Mouse (Mus musculus) Muller cell, postnatal 12 days (primary cell): Measurements from ENCODE around the gene Hpn.

Experiments used
- DNase-seq: peaks from one replicate; pipeline ENCODE4 v3.0.0-alpha.2; 2015; ENCODE audit errors: inconsistent ontology term

The Hpn gene

DNA sequence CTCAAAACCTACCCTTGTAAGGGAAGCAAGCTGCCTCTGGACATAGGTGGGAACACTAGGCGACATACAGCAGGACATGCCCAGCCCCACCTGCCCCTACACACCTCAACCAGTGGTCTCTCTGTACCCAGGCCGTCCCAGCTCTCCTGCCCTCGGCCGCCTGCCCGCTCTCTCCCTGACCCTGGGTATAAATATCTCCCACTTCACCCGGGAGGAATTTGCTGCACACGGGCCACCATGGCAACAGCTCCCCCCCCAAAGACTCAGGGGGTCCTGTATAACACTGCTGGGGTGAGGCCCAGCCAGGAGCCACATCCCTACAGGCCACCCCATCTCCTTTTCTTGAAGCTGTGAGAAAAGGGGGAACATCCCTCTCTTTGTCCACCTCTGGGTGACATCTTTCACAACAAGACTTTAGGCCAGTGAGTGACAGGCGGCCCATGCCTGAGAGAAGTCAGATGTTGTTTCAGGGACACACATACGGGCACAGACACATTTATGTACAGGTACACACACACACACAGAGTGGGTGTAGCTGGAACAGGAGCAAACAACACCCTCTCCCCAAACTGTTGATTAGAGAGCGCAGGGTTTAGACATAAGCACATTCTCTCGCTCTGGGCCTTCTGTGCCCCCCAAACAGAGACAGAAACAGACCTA lies 60.3 kb downstream of the Hpn start:
- no peak for DNase-seq

DNA sequence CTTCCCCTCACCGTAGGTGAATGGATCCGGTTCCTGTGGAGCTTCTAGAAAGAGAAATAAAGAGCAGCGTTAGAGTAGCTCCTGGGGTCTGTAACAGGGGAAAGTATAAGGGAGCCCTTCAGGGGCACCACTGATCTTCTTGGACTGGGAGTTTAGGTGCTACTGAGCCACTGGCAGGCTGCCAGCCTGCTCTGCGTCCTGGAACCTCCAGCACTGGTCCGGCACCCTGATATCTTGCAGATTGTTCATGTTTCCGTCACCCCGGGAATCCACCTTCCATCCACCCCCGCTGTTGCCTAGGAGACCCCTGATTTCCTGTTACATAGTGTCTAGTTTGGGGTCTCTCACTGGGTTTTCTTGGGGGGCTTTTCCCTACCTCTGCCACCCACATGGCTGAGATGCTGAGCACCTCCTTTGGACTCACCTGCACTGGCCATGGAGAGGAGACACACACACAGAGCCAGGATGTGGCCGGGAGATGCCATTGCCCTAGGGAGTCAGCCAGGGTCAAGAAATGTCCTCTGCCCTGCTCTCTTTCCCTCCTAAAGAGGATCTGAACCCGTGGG lies 61.1 kb downstream of the Hpn start:
- no peak for DNase-seq

DNA sequence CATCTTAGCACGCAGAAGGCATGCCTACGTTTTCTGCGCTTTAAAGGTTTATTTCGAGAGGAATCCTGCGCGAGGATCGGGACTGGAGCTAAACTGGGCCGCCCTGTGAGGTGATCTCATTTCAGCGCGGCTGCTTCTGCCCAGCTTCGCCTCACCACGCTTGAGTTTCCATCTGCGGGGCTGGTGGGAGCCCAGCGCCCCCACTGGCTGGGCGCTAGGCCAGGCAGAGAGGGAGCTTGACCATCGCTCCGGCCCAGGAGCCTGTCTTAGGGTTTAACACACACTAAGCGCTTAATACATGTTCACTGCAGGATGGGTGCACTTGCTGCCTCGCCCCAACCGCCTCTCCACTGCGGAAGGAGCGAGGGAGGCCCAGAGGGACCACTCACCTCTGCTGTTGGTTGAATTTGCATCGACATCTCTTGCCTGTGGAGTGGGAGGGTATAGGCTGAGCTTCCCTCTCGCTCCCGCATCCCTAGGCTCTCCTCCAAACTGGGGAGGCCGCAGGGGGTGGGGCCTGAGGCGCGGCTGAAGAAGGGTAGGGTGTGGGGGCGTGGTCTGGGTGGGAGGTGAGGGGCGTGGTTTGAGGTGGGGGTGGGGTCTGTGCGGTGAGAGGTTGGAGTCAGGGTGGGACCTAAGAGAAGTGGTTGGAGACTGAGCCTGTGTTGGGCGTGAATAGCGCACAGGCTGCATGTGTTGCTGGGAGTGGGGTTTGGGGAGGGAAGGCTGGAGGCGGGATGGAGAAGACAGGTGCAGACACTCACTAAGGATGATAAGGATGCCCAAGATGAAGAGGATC lies 62.3 kb downstream of the Hpn start:
- peak; percentile 70 for DNase-seq

DNA sequence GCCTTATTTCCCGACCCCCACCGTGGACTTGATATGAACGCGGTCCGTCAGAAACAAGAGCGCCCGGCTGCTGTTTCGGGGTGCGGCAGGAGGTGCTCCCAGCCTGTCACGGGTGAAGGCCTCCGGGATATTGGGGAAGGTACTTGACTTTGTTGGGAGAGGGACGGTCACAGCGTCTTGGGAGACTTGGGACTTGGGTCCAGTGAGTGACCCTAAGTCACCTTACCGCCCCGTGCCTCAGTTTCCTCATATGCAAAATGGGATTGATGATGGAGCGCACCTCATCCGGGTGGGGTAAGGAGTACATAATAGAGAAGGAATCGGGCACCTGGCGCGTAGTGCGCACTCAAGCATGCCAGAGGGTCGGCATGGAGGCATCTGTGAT lies 62.8 kb downstream of the Hpn start:
- DNase-seq = no peak

DNA sequence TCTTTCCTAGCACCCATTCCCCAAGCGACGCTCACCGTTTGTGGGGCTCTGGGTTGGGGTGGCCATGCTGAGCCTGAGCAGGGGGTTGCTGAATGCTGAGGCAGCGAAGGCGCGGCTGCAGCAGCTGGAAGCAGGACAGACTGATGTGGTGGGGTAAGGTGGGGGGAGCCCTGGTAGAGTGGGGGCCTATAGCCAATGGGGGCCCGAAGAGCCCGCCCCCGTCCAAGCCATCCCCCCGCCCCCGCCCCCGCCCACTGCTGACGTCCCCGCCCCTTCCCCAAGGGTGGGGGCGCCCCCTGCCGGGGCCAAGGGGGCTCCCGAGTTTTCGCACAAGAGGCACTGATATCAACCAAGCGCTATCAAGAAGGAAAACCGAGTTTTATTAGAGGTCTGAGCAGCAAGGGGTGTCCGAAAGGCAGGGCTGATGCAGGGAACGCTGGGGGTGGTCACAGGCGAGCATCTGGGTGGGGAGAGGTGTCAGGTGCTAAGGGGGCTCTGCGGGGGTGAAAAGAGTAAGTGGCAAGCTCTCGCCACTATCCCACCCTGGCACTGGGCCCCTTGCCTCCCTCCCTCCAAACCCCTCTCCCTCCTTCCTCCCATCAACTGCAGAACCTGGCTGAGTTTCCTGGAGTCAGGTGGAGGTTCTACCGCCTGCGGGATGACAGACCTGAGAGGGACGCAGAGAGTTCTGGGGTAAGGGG lies 63.6 kb downstream of the Hpn start, which contains the start of gene Fxyd7:
Fxyd7 (minus strand) TSS at position 147 of the 701 bp plus-strand sequence.
- no peak for DNase-seq

DNA sequence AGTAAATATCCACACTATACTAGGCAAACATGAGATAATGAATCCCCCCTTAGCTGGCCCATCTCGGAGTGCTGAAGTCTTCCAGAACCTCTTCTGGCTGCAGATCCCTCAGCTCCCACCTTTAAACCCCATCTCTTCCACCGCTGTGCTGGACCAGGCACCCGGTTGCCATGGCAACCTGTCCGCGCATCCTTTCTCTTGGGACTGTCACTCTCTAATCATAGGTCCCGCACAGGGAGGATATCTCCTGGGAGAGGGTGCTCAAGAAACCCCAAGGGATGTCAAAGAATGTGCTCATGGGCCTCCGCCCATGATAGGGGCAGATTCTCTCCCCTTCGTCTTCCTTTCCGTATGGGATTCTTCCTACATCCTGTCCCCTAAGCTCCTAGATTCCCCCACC lies 64.2 kb downstream of the Hpn start:
- no peak for DNase-seq

DNA sequence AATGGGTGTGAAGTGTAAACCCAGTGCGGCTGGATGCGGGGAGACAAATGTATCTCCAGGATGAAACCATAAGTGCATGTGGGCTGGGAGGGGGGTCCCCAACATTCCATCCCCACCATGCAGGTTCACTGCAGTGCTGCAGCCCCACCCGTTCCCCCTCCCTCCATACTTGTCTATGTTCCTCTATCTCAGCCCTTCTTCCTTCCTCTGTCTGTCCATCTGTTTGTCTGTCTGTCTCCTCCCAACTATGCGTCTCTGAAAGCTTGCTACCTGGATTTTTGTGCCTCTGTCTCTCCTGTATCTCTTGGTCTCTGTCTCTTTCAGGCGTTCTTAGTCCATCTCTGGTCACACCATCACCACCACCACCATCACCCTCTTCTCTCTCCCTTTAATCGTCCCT lies 64.6 kb downstream of the Hpn start:
- DNase-seq = no peak

DNA sequence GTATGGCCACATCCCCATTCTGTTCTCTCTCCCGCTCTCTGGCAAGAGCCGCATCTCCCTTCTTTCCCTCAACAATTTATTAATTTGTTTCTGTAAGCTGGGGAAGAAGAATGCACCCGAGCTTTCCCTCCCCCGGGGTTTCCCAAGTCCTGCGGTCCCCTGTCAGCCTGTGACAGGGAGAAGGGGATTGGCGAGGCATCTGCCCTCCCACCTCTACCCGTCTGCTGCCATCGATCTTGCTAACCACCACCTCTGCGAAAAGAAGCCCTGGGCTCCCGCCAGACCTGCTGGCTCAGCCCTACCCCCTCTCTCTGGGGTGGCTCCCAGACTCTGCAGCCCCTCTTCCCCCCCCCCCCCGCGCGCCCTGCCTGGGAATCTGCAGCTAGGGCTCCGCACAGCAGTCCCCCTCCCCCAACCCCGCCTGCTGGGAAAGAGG lies 65.2 kb downstream of the Hpn start:
- DNase-seq = peak; percentile 39

DNA sequence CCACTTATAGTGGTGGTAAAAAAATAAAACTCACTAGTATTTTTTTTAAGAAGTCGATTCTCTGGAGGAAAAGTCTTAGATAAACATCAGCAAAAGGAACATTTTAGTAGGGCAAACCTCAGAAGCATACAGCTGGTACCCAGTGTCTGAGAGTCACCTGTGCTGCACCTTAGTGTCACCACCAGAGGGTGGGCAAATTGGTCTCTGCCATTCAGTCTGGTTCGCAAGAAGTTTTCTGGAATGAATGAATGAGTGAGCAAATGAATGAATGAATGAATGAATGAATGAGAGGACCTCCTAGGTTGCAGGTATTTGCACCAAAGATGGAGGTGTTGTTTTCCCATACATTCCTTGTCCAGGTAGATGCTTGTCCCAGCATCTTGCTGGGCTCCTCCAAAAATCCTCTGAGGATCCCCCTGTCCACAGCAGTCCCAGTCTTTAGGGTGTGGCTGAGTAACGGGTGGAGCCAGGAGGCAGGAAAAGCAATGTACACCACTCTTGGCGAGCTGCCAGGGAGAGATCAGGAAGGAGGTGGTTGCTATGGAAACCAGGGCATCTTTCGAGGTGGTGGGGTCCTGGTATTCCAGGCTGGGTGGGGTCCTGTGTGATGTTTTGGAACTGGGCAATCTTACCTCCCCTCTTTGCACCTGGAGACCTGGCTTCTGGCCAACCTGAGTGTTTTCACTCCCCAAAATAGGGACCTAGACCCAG lies 65.8 kb downstream of the Hpn start:
- DNase-seq = no peak
